Mouse (Mus musculus): ENCODE results near the gene AC134908.4. TPM values are rescaled to one million over a fixed set of nuclear protein-coding genes. Genes with fewer than 3 reads are reported as not detected.
"Not testable (repeated sequence)": the region's sequence is repeated elsewhere in the genome, so short reads cannot be mapped to it uniquely, and the experiment has no call there.

The AC134908.4 gene
- total RNA-seq, 2 experiments from 2014 or later: 1.4 to 1.9 TPM

- Histone ChIP-seq H3K4me3 (no peak overlapping the region), H3K27ac (no peak overlapping the region)
- no peak for TF ChIP-seq CTCF (conservative IDR thresholded peaks at IDR 0.05)
- DNase-seq (ENCODE audit: low spot score in 2 of 2): no peak
These were observed 51.1 kb downstream of the AC134908.4 start for GRCm38 (mm10) chr17:25744311-25744710.

- no peak for DNase-seq (ENCODE audit: low spot score in 2 of 2)
- Histone ChIP-seq H3K27ac (no peak overlapping the region), H3K4me3 (no peak overlapping the region)
- no peak for TF ChIP-seq CTCF (conservative IDR thresholded peaks at IDR 0.05)
These were observed 51.6 kb downstream of the AC134908.4 start for GRCm38 (mm10) chr17:25743831-25744230.

- not testable (repeated sequence) for H3K27ac ChIP-seq; H3K4me3 ChIP-seq; DNase-seq (ENCODE audit: low spot score in 2 of 2)
These were observed 54.0 kb downstream of the AC134908.4 start for GRCm38 (mm10) chr17:25741471-25741870.

Small RNAs within 50 kb of the gene (microRNA-seq; reads per million reads assigned to microRNA genes)
- gene Gm25083 (0 reads per million in 2 experiments), gene Mir3082 (1.8 to 3.2 reads per million in 2 experiments), gene Mir6966 (1.9 to 3.1 reads per million in 2 experiments)

Other genes starting within 250 kb of the AC134908.4 start
- 10 to 100 TPM; 47.7 to 55.7 TPM for gene Sox8, start 225.0 kb downstream of the AC134908.4 start, total RNA-seq (2021)
- 10 to 100 TPM; 25.5 to 31.2 TPM for gene Lmf1, start 216.6 kb downstream of the AC134908.4 start, total RNA-seq (2021)
- 100 to 1,000 TPM; 106 to 122 TPM for gene Gng13, start 78.5 kb downstream of the AC134908.4 start, total RNA-seq (2021)
- gene Chtf18, start 68.2 kb downstream of the AC134908.4 start, total RNA-seq (2021): 1 to 10 TPM; 1.2 to 1.8 TPM
- 10 to 100 TPM; 54.5 to 56.9 TPM for gene Rpusd1, start 68.0 kb downstream of the AC134908.4 start, total RNA-seq (2021)
- gene Mslnl, start 59.6 kb downstream of the AC134908.4 start, total RNA-seq (2021): not detected
- under 1 TPM; 0.51 to 0.69 TPM for gene Msln, start 41.3 kb downstream of the AC134908.4 start, total RNA-seq (2021)
- gene Narfl, start 21.9 kb downstream of the AC134908.4 start, total RNA-seq (2021): 10 to 100 TPM; 37.4 to 39.8 TPM
- 100 to 1,000 TPM; 116 to 117 TPM for gene Haghl, start 10.0 kb downstream of the AC134908.4 start, total RNA-seq (2021)
- under 1 TPM; 0.49 to 0.51 TPM for gene Ccdc78, start 9.1 kb downstream of the AC134908.4 start, total RNA-seq (2021)
- 10 to 100 TPM; 83.0 to 89.3 TPM for gene Fam173a, start 2.8 kb downstream of the AC134908.4 start, total RNA-seq (2021)
- 10 to 100 TPM; 76.9 to 80.3 TPM for gene Metrn, start 1.5 kb upstream of the AC134908.4 start, total RNA-seq (2021)
- 100 to 1,000 TPM; 680 to 699 TPM for gene Fbxl16, start 13.4 kb upstream of the AC134908.4 start, total RNA-seq (2021)
- 10 to 100 TPM; 27.9 to 28.9 TPM for gene Wdr24, start 28.0 kb upstream of the AC134908.4 start, total RNA-seq (2021)
- gene Jmjd8, start 33.2 kb upstream of the AC134908.4 start, total RNA-seq (2021): 10 to 100 TPM; 58.0 to 61.1 TPM
- gene Stub1, start 37.7 kb upstream of the AC134908.4 start, total RNA-seq (2021): 100 to 1,000 TPM; 164 to 175 TPM
- 10 to 100 TPM; 43.0 to 44.8 TPM for gene Rhbdl1, start 41.6 kb upstream of the AC134908.4 start, total RNA-seq (2021)
- gene Gm20683, start 46.1 kb upstream of the AC134908.4 start, total RNA-seq (2021): 10 to 100 TPM; 30.0 to 33.9 TPM
- 100 to 1,000 TPM in 1 of 2 experiments, 10 to 100 TPM in 1; 95.9 to 107 TPM for gene Rhot2, start 49.2 kb upstream of the AC134908.4 start, total RNA-seq (2021)
- 10 to 100 TPM; 21.7 to 24.6 TPM for gene Wdr90, start 65.8 kb upstream of the AC134908.4 start, total RNA-seq (2021)
- gene Mcrip2, start 73.1 kb upstream of the AC134908.4 start, total RNA-seq (2021): 10 to 100 TPM; 20.9 to 21.6 TPM
- 10 to 100 TPM; 39.0 to 39.9 TPM for gene Mettl26, start 79.4 kb upstream of the AC134908.4 start, total RNA-seq (2021)
- 1 to 10 TPM; 1.7 to 2.8 TPM for gene Wfikkn1, start 85.2 kb upstream of the AC134908.4 start, total RNA-seq (2021)
- gene Rab40c, start 124.1 kb upstream of the AC134908.4 start, total RNA-seq (2021): 10 to 100 TPM; 50.1 to 51.1 TPM
- 100 to 1,000 TPM; 120 TPM for gene Pigq, start 149.3 kb upstream of the AC134908.4 start, total RNA-seq (2021)
- gene Nhlrc4, start 149.3 kb upstream of the AC134908.4 start, total RNA-seq (2021): 1 to 10 TPM; 1.3 to 1.5 TPM
- gene A930017K11Rik, start 156.9 kb upstream of the AC134908.4 start, total RNA-seq (2021): under 1 TPM; 0.41 to 0.64 TPM
- gene Capn15, start 190.1 kb upstream of the AC134908.4 start, total RNA-seq (2021): 10 to 100 TPM; 53.6 to 58.8 TPM